Mouse (Mus musculus) ES-E14 (cell line): ENCODE data around the gene Fnbp1.

ENCODE experiments used
- CHD2 ChIP-seq: IDR thresholded peaks from 2 replicates; pipeline ENCODE4 v1.6.1; 2014; ENCODE audit warnings: mild to moderate bottlenecking, low read depth, low read length, inconsistent platforms
- HCFC1 ChIP-seq: IDR thresholded peaks from 2 replicates; pipeline ENCODE4 v1.6.1; 2012; ENCODE audit warnings: low read length, inconsistent platforms, borderline replicate concordance; ENCODE audit not compliant: insufficient read depth
- MAFK ChIP-seq: IDR thresholded peaks from 2 replicates; pipeline ENCODE4 v1.6.1; 2014; ENCODE audit warnings: mild to moderate bottlenecking, low read depth, low read length, inconsistent platforms; ENCODE audit not compliant: insufficient read depth
- ZC3H11A ChIP-seq: IDR thresholded peaks from 2 replicates; pipeline ENCODE4 v1.6.1; 2012; ENCODE audit warnings: low read depth, mild to moderate bottlenecking, inconsistent platforms, low read length, borderline replicate concordance
- ZNF384 ChIP-seq: IDR thresholded peaks from 2 replicates; pipeline ENCODE4 v1.6.1; 2012; ENCODE audit warnings: low read depth, low read length, inconsistent platforms

DNA sequence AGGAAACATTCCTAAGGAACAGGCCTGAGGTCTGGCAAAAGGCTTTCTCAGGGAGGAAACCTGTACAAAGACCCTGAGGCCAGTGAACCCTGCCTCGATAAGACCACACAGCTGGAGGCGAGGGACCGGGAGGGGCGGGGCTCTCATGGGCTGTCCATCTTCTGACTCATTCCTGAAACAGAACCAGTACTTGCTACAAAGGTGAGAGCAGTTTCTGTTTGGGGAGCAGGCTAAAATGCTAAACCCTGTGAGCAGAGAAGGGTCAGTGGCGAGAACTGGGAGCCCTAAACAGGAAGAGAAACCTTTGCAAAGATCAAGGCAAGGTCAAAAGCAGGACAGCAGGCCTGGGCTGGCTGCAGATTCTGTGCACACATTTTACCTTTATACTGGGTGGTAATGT lies 47.2 kb downstream of the Fnbp1 start:
- no peak for TF ChIP-seq CHD2
- no peak for TF ChIP-seq ZC3H11A
- no peak for TF ChIP-seq HCFC1
- TF ChIP-seq MAFK = no peak
- TF ChIP-seq ZNF384 = no peak
